Mouse (Mus musculus) limb, embryonic 10.5 days (tissue): Measurements from ENCODE around the gene Lrrfip2. TPM values are rescaled to one million over a fixed set of nuclear protein-coding genes. Genes with fewer than 3 reads are reported as not detected.

Source experiments
- DNase-seq: peaks from one replicate; pipeline ENCODE4 v3.0.0-alpha.2; 2017; ENCODE audit warnings: low spot score
- H3K27ac ChIP-seq: fragments of 300-500 bp; sonication (generic); 2 replicates; pipeline ENCODE4 v1.5.1; 2016; ENCODE audit warnings: mild to moderate bottlenecking
- H3K27me3 ChIP-seq: fragments of 300-500 bp; sonication (generic); 2 replicates; pipeline ENCODE4 v1.6.1; 2016; ENCODE audit warnings: low read depth, mild to moderate bottlenecking; ENCODE audit not compliant: poor library complexity, severe bottlenecking
- H3K36me3 ChIP-seq: fragments of 300-500 bp; sonication (generic); 2 replicates; pipeline ENCODE4 v1.6.1; 2016; ENCODE audit warnings: mild to moderate bottlenecking, moderate library complexity
- H3K4me1 ChIP-seq: fragments of 300-500 bp; sonication (generic); 2 replicates; pipeline ENCODE4 v1.6.1; 2016
- H3K4me3 ChIP-seq: fragments of 300-500 bp; sonication (generic); 2 replicates; pipeline ENCODE4 v1.5.1; 2016; ENCODE audit warnings: mild to moderate bottlenecking, moderate library complexity
- H3K9me3 ChIP-seq: fragments of 300-500 bp; sonication (generic); replicated peaks from 2 replicates; pipeline ENCODE4 v1.6.1; 2016; ENCODE audit warnings: mild to moderate bottlenecking
- WGBS: fragments of 180-500 bp; shearing (Covaris S2); methylation state at CpG from one replicate; pipeline ENCODE4 v1.1.7; 2016; 5-methylcytosine and 5-hydroxymethylcytosine counted together
- polyA plus RNA-seq: library from polyadenylated mRNA; unstranded; fragments of >200 nt; fragmentation: Nextera tagmentation; extraction: Ambion mirVana; gene quantifications from 2 replicates; pipeline ENCODE4 v1.2.1, GENCODE M21; 2016

The Lrrfip2 gene
- polyA plus RNA-seq, 1 experiment from 2014 or later: 38.2 TPM

- Histone ChIP-seq H3K36me3 (no peaks in the 10 kb centered on the region), H3K9me3 (no peaks in the 10 kb centered on the region), H3K27ac (peak overlapping the region; percentile 36; the same call in 1 of the 2 replicates), H3K4me1 (peaks cover 28% of the 10 kb centered on the region), H3K4me3 (no peak overlapping the region), H3K27me3 (no peaks in the 10 kb centered on the region)
- 48% methylated on average over 2 of the region's 2 CpGs for WGBS
- DNase-seq: peak; percentile 35
These were observed 31.0 kb downstream of the Lrrfip2 start for GRCm38 (mm10) chr9:111148414-111148813.

GRCm38 (mm10) chr9:111149188-111149945 is 32.0 kb downstream of the Lrrfip2 start:
- no peaks in the 10 kb centered on the region for H3K9me3 ChIP-seq
- DNase-seq: no peak
- H3K36me3 ChIP-seq: no peaks in the 10 kb centered on the region
- peaks cover 28% of the 10 kb centered on the region for H3K4me1 ChIP-seq
- 45% methylated on average over 5 of the region's 5 CpGs for WGBS
- H3K4me3 ChIP-seq: no peak overlapping the region
- no peaks in the 10 kb centered on the region for H3K27me3 ChIP-seq
- H3K27ac ChIP-seq: no peak overlapping the region

GRCm38 (mm10) chr9:111152314-111152897 is 35.0 kb downstream of the Lrrfip2 start:
- Histone ChIP-seq H3K9me3 (no peaks in the 10 kb centered on the region), H3K36me3 (0 out of 2 replicates have a peak, but pooled peaks cover 3% of the 10 kb centered on the region), H3K4me1 (peaks cover 21% of the 10 kb centered on the region), H3K27me3 (no peaks in the 10 kb centered on the region), H3K27ac (no peak overlapping the region), H3K4me3 (no peak overlapping the region)
- no peak for DNase-seq
- 84% methylated on average over 2 of the region's 2 CpGs for WGBS

- H3K4me3 ChIP-seq: no peak overlapping the region
These were observed 35.6 kb downstream of the Lrrfip2 start for GRCm38 (mm10) chr9:111153026-111153425.

GRCm38 (mm10) chr9:111155764-111156458 is 38.5 kb downstream of the Lrrfip2 start:
- Histone ChIP-seq H3K27ac (no peak overlapping the region), H3K36me3 (0 out of 2 replicates have a peak, but pooled peaks cover 3% of the 10 kb centered on the region), H3K4me3 (no peak overlapping the region), H3K9me3 (no peaks in the 10 kb centered on the region), H3K27me3 (no peaks in the 10 kb centered on the region), H3K4me1 (0 out of 2 replicates have a peak, but pooled peaks cover 3% of the 10 kb centered on the region)
- no peak for DNase-seq
- WGBS: 87% methylated on average over 11 of the region's 11 CpGs

More at GRCm38 (mm10) chr9:111153026-111153425, 35.6 kb downstream of the Lrrfip2 start:
- H3K27me3 ChIP-seq: no peaks in the 10 kb centered on the region
- no peak overlapping the region for H3K27ac ChIP-seq
- 92% methylated on average over 3 of the region's 3 CpGs for WGBS
- no peaks in the 10 kb centered on the region for H3K9me3 ChIP-seq
- H3K36me3 ChIP-seq: 0 out of 2 replicates have a peak, but pooled peaks cover 3% of the 10 kb centered on the region
- H3K4me1 ChIP-seq: peaks cover 19% of the 10 kb centered on the region
- DNase-seq: no peak

GRCm38 (mm10) chr9:111159562-111159961 is 42.2 kb downstream of the Lrrfip2 start:
- Histone ChIP-seq H3K36me3 (peaks cover 27% of the 10 kb centered on the region), H3K27me3 (no peaks in the 10 kb centered on the region), H3K4me1 (0 out of 2 replicates have a peak, but pooled peaks cover 3% of the 10 kb centered on the region), H3K27ac (no peak overlapping the region), H3K9me3 (no peaks in the 10 kb centered on the region), H3K4me3 (no peak overlapping the region)
- DNase-seq: no peak
- WGBS: 89% methylated on average over 1 of the region's 1 CpGs

GRCm38 (mm10) chr9:111161213-111161612 is 43.8 kb downstream of the Lrrfip2 start:
- Histone ChIP-seq H3K36me3 (peaks cover 24% of the 10 kb centered on the region), H3K4me1 (no peaks in the 10 kb centered on the region), H3K27ac (no peak overlapping the region), H3K4me3 (no peak overlapping the region), H3K9me3 (no peaks in the 10 kb centered on the region), H3K27me3 (no peaks in the 10 kb centered on the region)
- WGBS: 90% methylated on average over 14 of the region's 14 CpGs
- DNase-seq: peak; percentile 18

- H3K27ac ChIP-seq: no peak overlapping the region
- H3K36me3 ChIP-seq: peaks cover 22% of the 10 kb centered on the region
- no peaks in the 10 kb centered on the region; the same call in 1 of the 2 replicates for H3K4me1 ChIP-seq
- no peak overlapping the region for H3K4me3 ChIP-seq
- 81% methylated on average over 4 of the region's 4 CpGs for WGBS
- H3K9me3 ChIP-seq: no peaks in the 10 kb centered on the region
- H3K27me3 ChIP-seq: no peaks in the 10 kb centered on the region
- no peak for DNase-seq
These were observed 49.2 kb downstream of the Lrrfip2 start for GRCm38 (mm10) chr9:111166612-111167011.

- H3K9me3 ChIP-seq: no peaks in the 10 kb centered on the region
- H3K4me3 ChIP-seq: no peak overlapping the region
- no peaks in the 10 kb centered on the region for H3K27me3 ChIP-seq
- no peak for DNase-seq
- no peaks in the 10 kb centered on the region; the same call in 1 of the 2 replicates for H3K4me1 ChIP-seq
- WGBS: 47% methylated on average over 3 of the region's 3 CpGs
- no peaks in the 10 kb centered on the region for H3K36me3 ChIP-seq
- H3K27ac ChIP-seq: no peak overlapping the region
These were observed 53.0 kb downstream of the Lrrfip2 start for GRCm38 (mm10) chr9:111170430-111170829.

GRCm38 (mm10) chr9:111174071-111174470 is 56.7 kb downstream of the Lrrfip2 start:
- no peaks in the 10 kb centered on the region for H3K9me3 ChIP-seq
- H3K36me3 ChIP-seq: no peaks in the 10 kb centered on the region
- H3K27me3 ChIP-seq: no peaks in the 10 kb centered on the region
- no peaks in the 10 kb centered on the region; the same call in 1 of the 2 replicates for H3K4me1 ChIP-seq
- no peak overlapping the region for H3K4me3 ChIP-seq
- H3K27ac ChIP-seq: no peak overlapping the region
- 65% methylated on average over 5 of the region's 5 CpGs for WGBS
- DNase-seq: no peak

GRCm38 (mm10) chr9:111178971-111179370 is 61.6 kb downstream of the Lrrfip2 start:
- Histone ChIP-seq H3K27me3 (no peaks in the 10 kb centered on the region), H3K4me3 (no peak overlapping the region), H3K4me1 (no peaks in the 10 kb centered on the region), H3K27ac (no peak overlapping the region), H3K36me3 (no peaks in the 10 kb centered on the region), H3K9me3 (no peaks in the 10 kb centered on the region)
- 80% methylated on average over 5 of the region's 5 CpGs for WGBS
- no peak for DNase-seq

- H3K36me3 ChIP-seq: 0 out of 2 replicates have a peak, but pooled peaks cover 2% of the 10 kb centered on the region
- H3K4me1 ChIP-seq: no peaks in the 10 kb centered on the region
- no peak overlapping the region for H3K27ac ChIP-seq
- H3K4me3 ChIP-seq: no peak overlapping the region
- H3K27me3 ChIP-seq: no peaks in the 10 kb centered on the region
- DNase-seq: no peak
- 85% methylated on average over 3 of the region's 3 CpGs for WGBS
- no peaks in the 10 kb centered on the region for H3K9me3 ChIP-seq
These were observed 64.8 kb downstream of the Lrrfip2 start for GRCm38 (mm10) chr9:111182176-111182575.

- Histone ChIP-seq H3K4me1 (no peaks in the 10 kb centered on the region), H3K36me3 (peaks cover 16% of the 10 kb centered on the region), H3K9me3 (no peaks in the 10 kb centered on the region), H3K27ac (no peak overlapping the region), H3K4me3 (no peak overlapping the region), H3K27me3 (no peaks in the 10 kb centered on the region)
- no peak for DNase-seq
- 62% methylated on average over 4 of the region's 4 CpGs for WGBS
These were observed 67.5 kb downstream of the Lrrfip2 start for GRCm38 (mm10) chr9:111184929-111185328.
